Mouse (Mus musculus) c-Kit-positive CD71-positive TER-119-negative erythroid progenitor cells, embryonic 14.5 days (primary cell): Measurements from ENCODE around the gene Cd300lf.

Source experiments
- DNase-seq: peaks from one replicate; pipeline ENCODE4 v3.0.0-alpha.2; 2013; ENCODE audit warnings: low read depth

The Cd300lf gene

GRCm38 (mm10) chr11:115133800-115134199, at the start of gene Cd300lf:
TSS of gene Cd300lf (minus strand) at chr11:115133992.
- no peak for DNase-seq

GRCm38 (mm10) chr11:115181913-115182638, 48.3 kb upstream of the Cd300lf start:
- DNase-seq: peak; percentile 67

- no peak for DNase-seq
Observed at GRCm38 (mm10) chr11:115179881-115180280, 46.1 kb upstream of the Cd300lf start.

- DNase-seq: no peak
Observed at GRCm38 (mm10) chr11:115179191-115179590, 45.4 kb upstream of the Cd300lf start.

GRCm38 (mm10) chr11:115178766-115179165, 45.0 kb upstream of the Cd300lf start:
- no peak for DNase-seq

- no peak for DNase-seq
Observed at GRCm38 (mm10) chr11:115177559-115178195, 43.9 kb upstream of the Cd300lf start.

GRCm38 (mm10) chr11:115176399-115177190, 42.8 kb upstream of the Cd300lf start:
- no peak for DNase-seq

GRCm38 (mm10) chr11:115173549-115174339, 40.0 kb upstream of the Cd300lf start:
- DNase-seq: no peak

GRCm38 (mm10) chr11:115172825-115173287, 39.1 kb upstream of the Cd300lf start:
- no peak for DNase-seq

- DNase-seq: no peak
Observed at GRCm38 (mm10) chr11:115171125-115171524, 37.3 kb upstream of the Cd300lf start.

- DNase-seq: no peak
Observed at GRCm38 (mm10) chr11:115169430-115169829, 35.6 kb upstream of the Cd300lf start.

GRCm38 (mm10) chr11:115167631-115168249, 33.9 kb upstream of the Cd300lf start:
- DNase-seq: no peak

GRCm38 (mm10) chr11:115166776-115167175, 33.0 kb upstream of the Cd300lf start:
- DNase-seq: no peak

GRCm38 (mm10) chr11:115164976-115165374, 31.2 kb upstream of the Cd300lf start:
- DNase-seq: no peak

GRCm38 (mm10) chr11:115164341-115164975, 30.7 kb upstream of the Cd300lf start:
- DNase-seq: no peak

GRCm38 (mm10) chr11:115163568-115164150, 29.9 kb upstream of the Cd300lf start:
- DNase-seq: no peak

GRCm38 (mm10) chr11:115162832-115163480, 29.2 kb upstream of the Cd300lf start, which contains the start of gene Slc9a3r1:
TSS of gene Slc9a3r1 (plus strand) at chr11:115163341.
- DNase-seq: peak; percentile 99

GRCm38 (mm10) chr11:115162205-115162601, 28.4 kb upstream of the Cd300lf start:
- no peak for DNase-seq

GRCm38 (mm10) chr11:115161578-115162204, 27.9 kb upstream of the Cd300lf start:
- no peak for DNase-seq
